Mouse (Mus musculus): ENCODE measurements at regions not wholly inside any gene's neighbourhood (a gene's known extent, or its start where the extent isn't known, plus 50 kb on each side); places are given as distances from the start of the nearest gene placed in this dataset.

- under 1% methylated on average over 40 of the region's 40 CpGs for WGBS
- Histone ChIP-seq H3K27me3 (peaks cover 19% of the 10 kb centered on the region), H3K4me2 (peak overlapping the region; percentile 91), H3K9ac (peak overlapping the region; percentile 56), H3K9me3 (replicated peaks) (no peaks in the 10 kb centered on the region), H3K36me3 (no peaks in the 10 kb centered on the region), H3K27ac (no peak overlapping the region), H3K4me3 (peak overlapping the region; percentile 59), H3K4me1 (replicated peaks) (peaks cover 11% of the 10 kb centered on the region)
- ATAC-seq (replicated peaks; ENCODE audit: insufficient number of reproducible peaks, insufficient read depth, low FRiP score, low read depth) = 0 out of 2 replicates have a peak, but pooled peaks have one; percentile 66
Measured at GRCm38 (mm10) chr4:89524260-89525200, 154.7 kb upstream of the Dmrta1 start.

- ATAC-seq (replicated peaks; ENCODE audit: insufficient number of reproducible peaks, insufficient read depth, low FRiP score, low read depth) = no peak
- Histone ChIP-seq H3K36me3 (no peaks in the 10 kb centered on the region), H3K27me3 (peaks cover 19% of the 10 kb centered on the region), H3K27ac (no peak overlapping the region), H3K9ac (no peak overlapping the region), H3K4me1 (replicated peaks) (peaks cover 11% of the 10 kb centered on the region), H3K9me3 (replicated peaks) (no peaks in the 10 kb centered on the region), H3K4me2 (peak overlapping the region; percentile 91), H3K4me3 (peak overlapping the region; percentile 59)
- 7% methylated on average over 10 of the region's 10 CpGs for WGBS
Measured at GRCm38 (mm10) chr4:89523423-89524259, 155.6 kb upstream of the Dmrta1 start.

GRCm38 (mm10) chr4:89518027-89518426 is 161.2 kb upstream of the Dmrta1 start:
- Histone ChIP-seq H3K36me3 (no peaks in the 10 kb centered on the region), H3K27me3 (no peaks in the 10 kb centered on the region; the same call in 1 of the 2 replicates), H3K4me2 (no peak overlapping the region), H3K9me3 (replicated peaks) (no peaks in the 10 kb centered on the region), H3K4me1 (replicated peaks) (no peaks in the 10 kb centered on the region), H3K4me3 (no peak overlapping the region), H3K9ac (no peak overlapping the region), H3K27ac (no peak overlapping the region)
- whole genome bisulfite sequencing = 77% methylated on average over 3 of the region's 3 CpGs
- ATAC-seq (replicated peaks; ENCODE audit: insufficient number of reproducible peaks, insufficient read depth, low FRiP score, low read depth) = no peak

DNA sequence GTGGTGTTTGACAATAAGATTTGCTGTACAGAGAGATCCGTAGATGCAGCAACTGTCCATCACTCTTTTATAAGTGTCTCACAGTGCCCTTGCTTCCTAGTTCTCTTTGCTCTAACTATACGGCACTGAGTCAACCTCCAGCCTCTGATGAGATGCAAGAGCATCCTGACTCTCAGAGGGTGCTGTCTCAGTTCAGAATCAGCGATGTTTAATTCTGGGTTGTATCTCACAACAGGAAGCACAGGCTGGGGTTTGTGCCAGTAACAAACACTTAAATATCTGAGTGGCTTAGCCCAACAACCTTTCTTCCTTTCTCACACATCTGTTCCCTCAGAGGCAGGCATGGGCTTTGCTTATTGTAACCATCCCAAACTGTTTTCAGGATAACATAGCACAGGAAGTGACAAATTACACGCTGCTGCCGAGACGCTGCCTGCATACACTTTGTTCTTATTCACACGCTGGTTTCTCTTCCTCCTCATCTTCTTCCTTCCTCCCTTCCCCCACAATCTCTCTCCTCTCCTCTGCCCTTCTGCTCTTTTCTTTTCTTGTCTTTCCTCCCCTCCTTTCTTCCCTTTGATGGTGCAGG is 163.3 kb upstream of the Dmrta1 start:
- Histone ChIP-seq H3K4me1 (replicated peaks) (no peaks in the 10 kb centered on the region), H3K9me3 (replicated peaks) (no peaks in the 10 kb centered on the region), H3K27ac (no peak overlapping the region), H3K9ac (no peak overlapping the region), H3K27me3 (no peaks in the 10 kb centered on the region; the same call in 1 of the 2 replicates), H3K4me2 (no peak overlapping the region), H3K4me3 (no peak overlapping the region), H3K36me3 (no peaks in the 10 kb centered on the region)
- WGBS = 39% methylated on average over 7 of the region's 7 CpGs
- ATAC-seq (replicated peaks; ENCODE audit: insufficient number of reproducible peaks, insufficient read depth, low FRiP score, low read depth) = no peak

GRCm38 (mm10) chr4:89514981-89515380 is 164.3 kb upstream of the Dmrta1 start:
- Histone ChIP-seq H3K4me3 (no peak overlapping the region), H3K27ac (no peak overlapping the region), H3K9me3 (replicated peaks) (no peaks in the 10 kb centered on the region), H3K9ac (no peak overlapping the region), H3K4me1 (replicated peaks) (no peaks in the 10 kb centered on the region), H3K27me3 (no peaks in the 10 kb centered on the region; the same call in 1 of the 2 replicates), H3K36me3 (no peaks in the 10 kb centered on the region), H3K4me2 (no peak overlapping the region)
- WGBS = 68% methylated on average over 7 of the region's 7 CpGs
- ATAC-seq (replicated peaks; ENCODE audit: insufficient number of reproducible peaks, insufficient read depth, low FRiP score, low read depth) = no peak

DNA sequence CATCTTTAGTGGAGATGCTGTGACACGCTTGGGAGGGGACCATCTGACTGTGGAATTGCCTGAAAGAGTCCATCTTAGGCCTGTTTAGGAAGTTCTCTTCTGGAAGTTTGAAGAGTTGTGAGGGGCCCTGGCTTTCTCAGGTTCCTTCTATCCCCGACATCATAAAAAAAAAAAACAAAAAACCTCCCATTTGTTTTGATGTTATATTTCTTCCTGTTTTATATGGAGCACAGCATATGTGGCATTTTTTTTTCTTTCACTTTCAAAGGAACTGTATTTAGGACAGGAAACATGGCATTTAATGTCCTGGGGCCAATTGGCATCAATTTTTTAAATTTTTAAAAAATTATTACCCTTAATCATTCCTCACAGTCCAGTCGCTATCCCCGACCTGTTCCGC is 168.6 kb upstream of the Dmrta1 start:
- Histone ChIP-seq H3K9ac (no peak overlapping the region), H3K9me3 (replicated peaks) (no peaks in the 10 kb centered on the region), H3K27ac (no peak overlapping the region), H3K4me1 (replicated peaks) (no peaks in the 10 kb centered on the region), H3K4me2 (no peak overlapping the region), H3K4me3 (no peak overlapping the region), H3K36me3 (no peaks in the 10 kb centered on the region), H3K27me3 (no peaks in the 10 kb centered on the region; the same call in 1 of the 2 replicates)
- ATAC-seq (replicated peaks; ENCODE audit: insufficient number of reproducible peaks, insufficient read depth, low FRiP score, low read depth) = no peak
- WGBS = 81% methylated on average over 5 of the region's 5 CpGs

- 66% methylated on average over 13 of the region's 13 CpGs for WGBS
- no peak overlapping the region for H3K4me2 ChIP-seq
- no peak for ATAC-seq (replicated peaks; ENCODE audit: insufficient number of reproducible peaks, insufficient read depth, low FRiP score, low read depth)
- H3K4me3 ChIP-seq = no peak overlapping the region
- H3K9me3 ChIP-seq (replicated peaks) = no peaks in the 10 kb centered on the region
- H3K9ac ChIP-seq = no peak overlapping the region
- no peaks in the 10 kb centered on the region for H3K4me1 ChIP-seq (replicated peaks)
- H3K36me3 ChIP-seq = no peaks in the 10 kb centered on the region
- H3K27me3 ChIP-seq = no peaks in the 10 kb centered on the region
- no peak overlapping the region for H3K27ac ChIP-seq
Measured at GRCm38 (mm10) chr4:89509655-89510391, 169.4 kb upstream of the Dmrta1 start.

DNA sequence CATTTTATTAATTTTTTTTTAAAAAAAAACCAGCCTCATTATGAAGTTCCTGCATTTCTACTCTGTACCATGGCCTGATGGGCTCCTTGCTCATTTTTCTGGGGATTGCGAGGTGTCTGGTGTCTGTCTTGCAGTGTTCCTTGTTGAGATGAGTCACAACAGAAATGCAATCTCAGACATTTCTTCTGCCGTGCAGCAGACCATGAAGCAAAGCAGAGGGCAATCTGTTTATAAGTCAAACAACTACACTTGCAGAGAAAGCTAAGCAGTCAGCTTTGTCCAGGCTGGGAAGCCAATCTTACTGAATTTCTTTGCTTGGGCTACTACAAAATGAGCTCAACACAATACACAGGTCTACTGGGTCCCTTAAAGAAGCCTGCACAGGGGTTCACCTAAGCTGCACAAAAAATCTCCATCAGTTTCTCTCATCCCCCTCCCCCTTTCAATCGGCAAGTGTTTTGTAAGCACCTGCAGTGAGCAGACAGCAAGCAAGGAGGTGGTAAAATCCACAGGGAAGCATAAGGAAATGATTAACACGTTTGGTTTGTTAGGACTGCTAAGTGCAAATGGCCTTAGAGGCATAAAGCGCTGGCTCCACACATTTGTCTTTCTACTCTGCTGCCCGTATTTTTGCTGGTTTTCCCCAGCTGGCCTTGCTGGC is 171.0 kb upstream of the Dmrta1 start:
- Histone ChIP-seq H3K9me3 (replicated peaks) (no peaks in the 10 kb centered on the region), H3K27ac (no peak overlapping the region), H3K4me1 (replicated peaks) (no peaks in the 10 kb centered on the region), H3K4me2 (no peak overlapping the region), H3K27me3 (no peaks in the 10 kb centered on the region), H3K4me3 (no peak overlapping the region), H3K9ac (no peak overlapping the region), H3K36me3 (no peaks in the 10 kb centered on the region)
- 30% methylated on average over 6 of the region's 6 CpGs for WGBS
- ATAC-seq (replicated peaks; ENCODE audit: insufficient number of reproducible peaks, insufficient read depth, low FRiP score, low read depth) = no peak

DNA sequence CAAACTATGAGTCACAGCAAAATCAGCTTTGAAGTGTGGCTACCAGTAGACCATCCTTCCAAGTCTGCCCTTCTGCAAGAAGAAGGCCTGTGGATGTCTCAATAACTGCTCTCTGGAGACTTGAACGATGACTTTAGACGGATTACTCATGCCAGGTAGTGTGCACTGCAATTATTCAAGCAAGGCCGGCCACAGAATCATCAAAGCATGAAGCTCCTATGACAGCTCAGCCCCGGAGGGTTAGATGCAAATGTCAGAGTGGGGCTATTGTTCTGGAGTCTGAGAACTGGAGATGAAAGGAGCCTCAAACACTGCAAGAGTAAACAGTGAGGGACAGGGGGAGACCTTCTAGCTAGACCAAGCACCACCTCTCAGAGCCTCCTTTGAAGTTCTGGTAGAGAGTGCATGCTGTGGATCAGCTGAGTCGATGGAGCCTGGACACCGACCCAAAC is 173.8 kb upstream of the Dmrta1 start:
- Histone ChIP-seq H3K27me3 (no peaks in the 10 kb centered on the region), H3K36me3 (no peaks in the 10 kb centered on the region), H3K27ac (no peak overlapping the region), H3K9me3 (replicated peaks) (no peaks in the 10 kb centered on the region), H3K9ac (no peak overlapping the region), H3K4me1 (replicated peaks) (no peaks in the 10 kb centered on the region), H3K4me2 (no peak overlapping the region), H3K4me3 (no peak overlapping the region)
- no peak for ATAC-seq (replicated peaks; ENCODE audit: insufficient number of reproducible peaks, insufficient read depth, low FRiP score, low read depth)
- WGBS = 44% methylated on average over 6 of the region's 6 CpGs

DNA sequence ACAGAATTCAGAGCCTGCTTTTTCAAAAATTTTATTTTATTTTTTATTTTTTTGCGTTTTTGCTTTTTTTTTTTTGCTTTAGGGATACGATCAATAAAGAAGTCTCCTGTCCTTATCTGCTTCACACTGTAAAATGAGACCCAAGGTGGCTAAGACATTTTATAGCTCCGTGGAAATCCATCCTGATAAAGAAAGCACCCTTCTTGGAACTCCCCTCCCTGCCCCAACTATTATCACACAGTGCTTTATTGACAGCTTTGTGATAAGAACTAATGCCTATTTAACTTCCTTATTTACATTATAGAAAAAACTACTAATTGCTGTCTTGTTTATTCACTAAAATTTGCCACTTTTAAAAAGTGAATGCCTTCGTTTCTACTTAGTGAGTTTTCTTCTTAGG is 179.0 kb upstream of the Dmrta1 start:
- WGBS = 44% methylated on average over 4 of the region's 4 CpGs
- no peaks in the 10 kb centered on the region for H3K9me3 ChIP-seq (replicated peaks)
- no peak overlapping the region for H3K4me3 ChIP-seq
- H3K27ac ChIP-seq = no peak overlapping the region
- no peak for ATAC-seq (replicated peaks; ENCODE audit: insufficient number of reproducible peaks, insufficient read depth, low FRiP score, low read depth)
- H3K4me1 ChIP-seq (replicated peaks) = no peaks in the 10 kb centered on the region
- H3K9ac ChIP-seq = no peak overlapping the region
- H3K27me3 ChIP-seq = no peaks in the 10 kb centered on the region
- no peak overlapping the region for H3K4me2 ChIP-seq
- H3K36me3 ChIP-seq = no peaks in the 10 kb centered on the region
